In genomic region chr1:186354742-186355141, GRCm38 (mm10) we compare ENCODE assay signal across 23 mouse cellular contexts.
"Had no signal": no experiment of that assay in that cellular context is flagged by ENCODE, and none has a peak within 500 bp of the region (broad histone marks: within the 10 kb centered on the region; RNA-seq: fewer than 3 reads in every experiment).

No protein-coding gene starts in this region.

- DNase-seq: gastrocnemius, postnatal 14 days; gastrocnemius, postnatal 36 days; heart, adult 18-20 months; heart, postnatal 10 days; heart, postnatal 36 days; kidney, adult 18-20 months; kidney, adult 8-10 months; kidney, postnatal 10 days; kidney, postnatal 36 days; layer of hippocampus, adult 9-11 months; layer of hippocampus, postnatal 36 days; left cerebral cortex, postnatal 4 days had no signal

- H3K9me3 ChIP-seq: heart, embryonic 10.5 days; intestine, embryonic 15.5 days; limb, embryonic 15.5 days; liver, embryonic 12.5 days had no signal

- H3K4me1 ChIP-seq: hindbrain, embryonic 13.5 days; intestine, embryonic 15.5 days; liver, embryonic 12.5 days had no signal

- H3K36me3 ChIP-seq: heart, embryonic 10.5 days; heart, embryonic 12.5 days; hindbrain, embryonic 13.5 days; intestine, embryonic 15.5 days; limb, embryonic 13.5 days; limb, embryonic 15.5 days; liver, embryonic 12.5 days had no signal

- H3K27ac ChIP-seq: heart, embryonic 10.5 days; hindbrain, embryonic 13.5 days; intestine, embryonic 15.5 days; limb, embryonic 13.5 days; limb, embryonic 15.5 days; liver, embryonic 12.5 days; liver, embryonic 14.5 days had no signal

- H3K4me3 ChIP-seq: heart, embryonic 10.5 days; heart, embryonic 12.5 days; hindbrain, embryonic 13.5 days; intestine, embryonic 15.5 days; limb, embryonic 13.5 days; limb, embryonic 15.5 days; liver, embryonic 12.5 days had no signal

- H3K4me2 ChIP-seq: heart, embryonic 12.5 days; hindbrain, embryonic 13.5 days; intestine, embryonic 15.5 days; limb, embryonic 13.5 days; limb, embryonic 15.5 days; liver, embryonic 12.5 days had no signal

- ATAC-seq: hindbrain, embryonic 16.5 days; inflammation-experienced regulatory T-cells, adult 6 months; intestine, embryonic 15.5 days; intestine, postnatal 0 days; liver, embryonic 12.5 days had no signal

- H3K9ac ChIP-seq: heart, embryonic 12.5 days; hindbrain, embryonic 13.5 days; intestine, embryonic 15.5 days; limb, embryonic 13.5 days; limb, embryonic 15.5 days; liver, embryonic 12.5 days; liver, embryonic 14.5 days had no signal

- H3K27me3 ChIP-seq: heart, embryonic 12.5 days; hindbrain, embryonic 13.5 days; intestine, embryonic 15.5 days; limb, embryonic 13.5 days; limb, embryonic 15.5 days; liver, embryonic 12.5 days had no signal
